In genomic region chr12:90417590-90418221, GRCm38 (mm10) we compare ENCODE assay signal across 29 mouse cellular contexts.
DNase-seq lines count a peak whose midpoint lies in the region; ATAC-seq and TF ChIP-seq lines count a peak whose summit lies in the region.
"Had no signal": no experiment of that assay in that cellular context is flagged by ENCODE, and none has a peak within 500 bp of the region (broad histone marks: within the 10 kb centered on the region; RNA-seq: fewer than 3 reads in every experiment).

No protein-coding gene starts in this region.

- H3K4me1 ChIP-seq in kidney, postnatal 0 days (replicated peaks; ENCODE audit: insufficient read depth, low read length): 0 out of 2 replicates have a peak, but pooled peaks cover 6% of the 10 kb centered on the region
- H3K4me1 ChIP-seq: embryonic facial prominence, embryonic 10.5 days; embryonic facial prominence, embryonic 15.5 days; forebrain, embryonic 12.5 days; heart, embryonic 13.5 days; limb, embryonic 10.5 days; limb, embryonic 15.5 days; liver, embryonic 13.5 days had no signal

- DNase-seq in kidney, adult 11 months: peak; percentile 59
- DNase-seq in kidney, adult 8-10 months: peak; percentile 34 to 56
- peak; percentile 80 for DNase-seq in kidney, postnatal 0 days (ENCODE audit: low spot score)
- peak; percentile 31 to 48 for DNase-seq in kidney, postnatal 4 days
- no peak for DNase-seq in gastrocnemius, postnatal 14 days
- DNase-seq in right cerebral cortex, postnatal 10 days (ENCODE audit: low spot score in 2 of 2): no peak
- no peak for DNase-seq in cerebellum, adult 11 months
- DNase-seq: adrenal gland, postnatal 25 days; cerebellum, adult 2 months; cerebellum, postnatal 14 days; gastrocnemius, postnatal 25 days; heart, adult 18-20 months; heart, postnatal 10 days; layer of hippocampus, postnatal 36 days; liver, embryonic 13.5 days; lung, adult 2 months; lung, postnatal 14 days; midbrain, embryonic 14.5 days; right cerebral cortex, adult 18-20 months; right cerebral cortex, postnatal 4 days; thymus, adult 2 months; thymus, postnatal 36 days had no signal

- H3K9ac ChIP-seq in kidney, postnatal 0 days (ENCODE audit: low read depth, low read length): no peak overlapping the region
- H3K9ac ChIP-seq: embryonic facial prominence, embryonic 15.5 days; forebrain, embryonic 12.5 days; heart, embryonic 13.5 days; hindbrain, embryonic 14.5 days; limb, embryonic 15.5 days; liver, embryonic 13.5 days had no signal

- no peak overlapping the region for H3K4me3 ChIP-seq in kidney, postnatal 0 days (replicated peaks; ENCODE audit: low read depth, low read length)
- H3K4me3 ChIP-seq: embryonic facial prominence, embryonic 10.5 days; embryonic facial prominence, embryonic 15.5 days; forebrain, embryonic 12.5 days; heart, embryonic 13.5 days; limb, embryonic 10.5 days; limb, embryonic 15.5 days; liver, embryonic 13.5 days had no signal

- intact Hi-C loops in gastrocnemius, postnatal 14 days (cut with DNase I; ENCODE audit: low total_unique reads): no loop called here

- WGBS in kidney, postnatal 0 days: 14% methylated on average over 2 of the region's 2 CpGs

- no peak overlapping the region for H3K4me2 ChIP-seq in kidney, postnatal 0 days (ENCODE audit: low read length)
- H3K4me2 ChIP-seq: embryonic facial prominence, embryonic 15.5 days; forebrain, embryonic 12.5 days; heart, embryonic 13.5 days; hindbrain, embryonic 14.5 days; limb, embryonic 15.5 days; liver, embryonic 13.5 days had no signal

- H3K27ac ChIP-seq in kidney, postnatal 0 days: no peak overlapping the region
- H3K27ac ChIP-seq: embryonic facial prominence, embryonic 10.5 days; embryonic facial prominence, embryonic 15.5 days; forebrain, embryonic 12.5 days; heart, embryonic 13.5 days; hindbrain, embryonic 14.5 days; limb, embryonic 10.5 days; limb, embryonic 15.5 days; liver, embryonic 13.5 days had no signal

- no peak for TF ChIP-seq CTCF in kidney, postnatal 0 days (IDR thresholded peaks at IDR 0.05; ENCODE audit: low read depth)

- H3K36me3 ChIP-seq in kidney, postnatal 0 days (ENCODE audit: insufficient read depth, low read length): no peaks in the 10 kb centered on the region
- H3K36me3 ChIP-seq: embryonic facial prominence, embryonic 10.5 days; embryonic facial prominence, embryonic 15.5 days; forebrain, embryonic 12.5 days; heart, embryonic 13.5 days; limb, embryonic 10.5 days; limb, embryonic 15.5 days; liver, embryonic 13.5 days had no signal

- ATAC-seq in kidney, postnatal 0 days (replicated peaks; ENCODE audit: low FRiP score, low read depth): peak; percentile 89

- H3K9me3 ChIP-seq in kidney, postnatal 0 days (replicated peaks; ENCODE audit: low read length): no peaks in the 10 kb centered on the region
- H3K9me3 ChIP-seq: embryonic facial prominence, embryonic 10.5 days; embryonic facial prominence, embryonic 15.5 days; forebrain, embryonic 12.5 days; heart, embryonic 13.5 days; limb, embryonic 10.5 days; limb, embryonic 15.5 days; liver, embryonic 13.5 days had no signal

- H3K27me3 ChIP-seq in kidney, postnatal 0 days (ENCODE audit: insufficient read depth, low read length): no peaks in the 10 kb centered on the region
- H3K27me3 ChIP-seq: embryonic facial prominence, embryonic 15.5 days; forebrain, embryonic 12.5 days; heart, embryonic 13.5 days; limb, embryonic 15.5 days; liver, embryonic 13.5 days had no signal

Comparison
In these comparisons a context has a peak if more than half of its experiments do, and no peak if none do; other contexts are left out.
1. DNase-seq: peak in kidney, adult 11 months (single experiment), kidney, adult 8-10 months (2 of 2), kidney, postnatal 0 days (single experiment) and kidney, postnatal 4 days (2 of 2); none in gastrocnemius, postnatal 14 days (single experiment), right cerebral cortex, postnatal 10 days (0 of 2) and cerebellum, adult 11 months (single experiment).